Mouse (Mus musculus): ENCODE data around the gene Gm10188. TPM values are rescaled to one million over a fixed set of nuclear protein-coding genes. Genes with fewer than 3 reads are reported as not detected.
A peak's percentile ranks its signal among the peaks of the same experiment; 100 is the strongest.

Gene Gm10188
- total RNA-seq (2021) = not detected
- polyA plus RNA-seq (2012; rRNA removed) = not detected in 2 replicates
- long read RNA-seq = 0 reads

- no peak for DNase-seq
Measured at GRCm38 (mm10) chr1:132229667-132230066, at the start of gene Gm10188. Gene Gm10188 (minus strand): TSS chr1:132229767.

- DNase-seq = peak; percentile 92
Measured at GRCm38 (mm10) chr1:132277124-132277523, 47.6 kb upstream of the Gm10188 start.

- no peak for DNase-seq
Measured at GRCm38 (mm10) chr1:132276694-132277093, 47.1 kb upstream of the Gm10188 start.

GRCm38 (mm10) chr1:132271237-132271636 is 41.7 kb upstream of the Gm10188 start:
- no peak for DNase-seq

GRCm38 (mm10) chr1:132268418-132269060 is 39.0 kb upstream of the Gm10188 start:
- no peak for DNase-seq

GRCm38 (mm10) chr1:132267959-132268358 is 38.4 kb upstream of the Gm10188 start:
- peak; percentile 56 for DNase-seq

GRCm38 (mm10) chr1:132266791-132267557 is 37.4 kb upstream of the Gm10188 start:
- peak; percentile 41 for DNase-seq

- no peak for DNase-seq
Measured at GRCm38 (mm10) chr1:132265936-132266335, 36.4 kb upstream of the Gm10188 start.

- DNase-seq = no peak
Measured at GRCm38 (mm10) chr1:132265211-132265859, 35.8 kb upstream of the Gm10188 start.

GRCm38 (mm10) chr1:132264577-132264976 is 35.0 kb upstream of the Gm10188 start:
- peak; percentile 42 for DNase-seq

GRCm38 (mm10) chr1:132263618-132264017 is 34.1 kb upstream of the Gm10188 start:
- DNase-seq = no peak

GRCm38 (mm10) chr1:132261058-132261457 is 31.5 kb upstream of the Gm10188 start:
- DNase-seq = no peak

GRCm38 (mm10) chr1:132260331-132260730 is 30.8 kb upstream of the Gm10188 start:
- no peak for DNase-seq

GRCm38 (mm10) chr1:132254467-132254866 is 24.9 kb upstream of the Gm10188 start:
- no peak for DNase-seq

GRCm38 (mm10) chr1:132246641-132247040 is 17.1 kb upstream of the Gm10188 start:
- no peak for DNase-seq

GRCm38 (mm10) chr1:132246137-132246536 is 16.6 kb upstream of the Gm10188 start:
- DNase-seq = no peak

GRCm38 (mm10) chr1:132245010-132245409 is 15.4 kb upstream of the Gm10188 start:
- DNase-seq = no peak

GRCm38 (mm10) chr1:132237585-132238159 is 8.1 kb upstream of the Gm10188 start:
- DNase-seq = peak; percentile 62

- DNase-seq = no peak
Measured at GRCm38 (mm10) chr1:132234757-132235273, 5.2 kb upstream of the Gm10188 start.

- no peak for DNase-seq
Measured at GRCm38 (mm10) chr1:132233566-132233965, 4.0 kb upstream of the Gm10188 start.

- no peak for DNase-seq
Measured at GRCm38 (mm10) chr1:132231470-132232274, 2.1 kb upstream of the Gm10188 start.
